Mouse (Mus musculus): Measurements from ENCODE around the gene Pex7. TPM values are rescaled to one million over a fixed set of nuclear protein-coding genes. Genes with fewer than 3 reads are reported as not detected.

Pex7 gene
- polyA plus RNA-seq (2012; rRNA removed), result 24.9 and 36.7 TPM in 2 replicates

DNA sequence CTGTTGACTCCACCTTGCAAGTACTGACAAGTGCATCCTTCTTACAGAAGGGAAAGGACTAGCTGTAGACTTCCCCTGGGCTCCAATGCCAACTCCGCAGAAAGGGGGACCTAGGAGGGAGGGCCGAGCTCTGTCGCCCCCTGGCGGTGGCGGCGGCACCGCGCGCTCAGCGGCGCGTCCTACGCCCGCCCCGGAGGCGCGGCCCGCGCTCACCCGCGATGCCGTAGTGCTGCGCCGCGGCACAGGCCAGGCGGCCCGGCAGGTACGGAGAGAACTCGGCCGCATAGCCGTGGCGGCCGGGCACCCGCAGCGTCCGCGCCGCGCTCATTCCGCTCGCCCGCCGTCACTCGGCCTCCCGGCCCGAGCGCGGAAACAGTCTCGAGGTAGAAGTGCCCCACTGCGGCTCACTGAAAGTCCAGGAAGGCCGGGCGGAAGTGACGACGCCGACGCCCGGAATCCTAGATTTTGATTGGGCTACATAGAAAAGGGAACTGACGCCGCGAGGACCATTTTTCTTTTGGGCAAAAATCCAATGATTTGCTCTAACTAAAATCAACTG lies at the start of gene Pex7:
Gene Pex7 (minus strand): TSS at position 444 of the 559 bp plus-strand sequence.
- peak; percentile 55; the same call in 1 of the 2 replicates for TF ChIP-seq POLR2A (IDR thresholded peaks at IDR 0.05; ENCODE audit: borderline replicate concordance, extremely low read depth, low read depth, low read length)
- peak; percentile 72 for TF ChIP-seq CTCF (IDR thresholded peaks at IDR 0.05; ENCODE audit: insufficient read depth, low read length)

GRCm38 (mm10) chr10:19956745-19957144 lies 49.3 kb upstream of the Pex7 start:
- Histone ChIP-seq H3K4me1 (ENCODE audit: control insufficient read depth, insufficient read depth, low read length) (peaks cover 15% of the 10 kb centered on the region), H3K4me3 (replicated peaks; ENCODE audit: extremely low read depth, low read depth, low read length) (no peak overlapping the region)
- 29% methylated on average over 6 of the region's 6 CpGs for WGBS
- peak; percentile 67 for DNase-seq
- no peak for TF ChIP-seq POLR2A (IDR thresholded peaks at IDR 0.05; ENCODE audit: borderline replicate concordance, extremely low read depth, low read depth, low read length)
- no peak for TF ChIP-seq CTCF (IDR thresholded peaks at IDR 0.05; ENCODE audit: insufficient read depth, low read length)

More for the DNA sequence above, at the start of gene Pex7:
- under 1% methylated on average over 60 of the region's 60 CpGs for WGBS
- H3K4me1 ChIP-seq (ENCODE audit: control insufficient read depth, insufficient read depth, low read length), result no peaks in the 10 kb centered on the region; the same call in 1 of the 2 replicates
- peak; percentile 94 for DNase-seq
- H3K4me3 ChIP-seq (replicated peaks; ENCODE audit: extremely low read depth, low read depth, low read length), result peak within 1 kb of the TSS; percentile 90

GRCm38 (mm10) chr10:19955817-19956216 lies 48.3 kb upstream of the Pex7 start:
- DNase-seq, result no peak
- 63% methylated on average over 6 of the region's 6 CpGs for WGBS
- Histone ChIP-seq H3K4me1 (ENCODE audit: control insufficient read depth, insufficient read depth, low read length) (peaks cover 15% of the 10 kb centered on the region), H3K4me3 (replicated peaks; ENCODE audit: extremely low read depth, low read depth, low read length) (no peak overlapping the region)
- TF ChIP-seq POLR2A (IDR thresholded peaks at IDR 0.05; ENCODE audit: borderline replicate concordance, extremely low read depth, low read depth, low read length) (no peak), CTCF (IDR thresholded peaks at IDR 0.05; ENCODE audit: insufficient read depth, low read length) (no peak)

DNA sequence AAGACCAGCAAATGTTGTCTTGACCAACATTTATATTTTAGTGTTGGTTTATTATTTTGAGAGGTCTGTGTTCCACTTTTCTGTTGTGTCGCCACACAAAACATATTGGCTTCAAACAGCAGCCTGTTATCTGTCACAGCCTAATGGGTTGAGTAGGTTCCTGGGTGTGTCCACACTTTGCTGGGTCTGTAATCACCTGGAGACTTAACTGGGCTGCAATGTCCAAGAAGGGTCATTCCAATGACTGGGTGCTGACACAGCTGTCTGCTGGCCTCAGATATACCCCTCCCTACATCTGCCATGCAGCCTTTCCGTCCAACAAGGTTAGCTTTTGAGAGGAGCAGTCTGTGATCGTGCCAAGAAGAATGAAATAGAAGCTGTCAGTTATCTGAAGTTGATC lies 47.1 kb upstream of the Pex7 start:
- no peak for DNase-seq
- TF ChIP-seq CTCF (IDR thresholded peaks at IDR 0.05; ENCODE audit: insufficient read depth, low read length), result no peak
- no peak for TF ChIP-seq POLR2A (IDR thresholded peaks at IDR 0.05; ENCODE audit: borderline replicate concordance, extremely low read depth, low read depth, low read length)
- WGBS, result 52% methylated on average over 3 of the region's 3 CpGs
- peaks cover 15% of the 10 kb centered on the region for H3K4me1 ChIP-seq (ENCODE audit: control insufficient read depth, insufficient read depth, low read length)
- H3K4me3 ChIP-seq (replicated peaks; ENCODE audit: extremely low read depth, low read depth, low read length), result no peak overlapping the region

DNA sequence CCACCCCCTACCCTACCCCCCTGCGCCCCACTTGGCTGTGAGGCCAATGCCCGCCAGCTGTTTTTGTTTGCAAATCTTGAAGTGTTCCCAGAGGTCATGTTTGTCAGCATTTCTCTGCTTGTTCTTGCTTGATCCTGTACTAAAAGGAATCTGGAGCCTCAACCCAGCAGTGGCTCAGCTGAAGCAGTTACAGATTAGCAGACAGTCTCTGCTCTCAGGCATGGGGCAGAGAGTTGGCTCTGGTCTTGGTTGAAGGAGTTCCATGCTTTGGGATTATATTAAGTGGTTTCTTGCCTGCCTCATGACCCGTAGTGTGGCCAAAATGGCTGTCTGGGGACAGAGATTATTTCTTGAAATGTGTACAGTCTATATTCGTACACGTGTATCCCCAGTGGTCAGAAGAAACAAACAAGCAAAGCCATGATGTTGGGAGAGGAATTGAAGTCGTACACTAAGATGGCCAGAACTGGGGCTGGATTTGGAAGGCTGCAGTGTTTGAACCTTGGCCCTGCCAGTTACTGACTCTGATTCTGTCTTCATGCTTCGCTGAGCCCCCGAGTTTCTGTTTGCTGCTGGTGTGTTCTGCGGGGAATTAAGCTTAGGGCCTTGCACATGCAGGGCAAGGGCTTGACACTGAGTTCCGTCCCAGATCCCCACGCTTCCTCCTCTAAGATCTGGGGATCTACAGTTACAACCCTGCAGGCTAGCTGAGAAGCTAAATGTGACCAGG lies 45.7 kb upstream of the Pex7 start:
- no peak for DNase-seq
- H3K4me3 ChIP-seq (replicated peaks; ENCODE audit: extremely low read depth, low read depth, low read length), result no peak overlapping the region
- peaks cover 15% of the 10 kb centered on the region for H3K4me1 ChIP-seq (ENCODE audit: control insufficient read depth, insufficient read depth, low read length)
- 75% methylated on average over 11 of the region's 11 CpGs for WGBS
- TF ChIP-seq CTCF (IDR thresholded peaks at IDR 0.05; ENCODE audit: insufficient read depth, low read length) (no peak), POLR2A (IDR thresholded peaks at IDR 0.05; ENCODE audit: borderline replicate concordance, extremely low read depth, low read depth, low read length) (no peak)

DNA sequence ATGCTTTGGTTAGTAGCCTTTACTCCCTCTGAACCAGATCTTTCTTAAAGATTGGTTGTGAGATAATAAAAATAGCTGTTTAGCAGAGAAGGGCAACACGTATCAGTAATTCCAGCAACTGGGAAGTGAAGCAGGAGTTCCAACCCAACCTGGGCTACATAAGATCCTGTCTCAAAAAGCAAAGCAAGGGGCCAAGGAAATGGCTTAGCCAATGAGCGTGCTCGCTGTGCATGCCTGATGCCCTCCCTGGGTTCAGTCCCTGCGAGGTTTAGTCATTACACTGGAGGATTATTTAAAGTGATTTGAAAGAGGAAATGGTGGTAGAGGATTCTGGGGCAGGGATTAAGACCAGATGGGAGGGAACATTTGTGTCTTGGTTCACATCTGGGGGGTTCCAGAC lies 41.6 kb upstream of the Pex7 start:
- DNase-seq, result no peak
- H3K4me1 ChIP-seq (ENCODE audit: control insufficient read depth, insufficient read depth, low read length), result peaks cover 3% of the 10 kb centered on the region; the same call in 1 of the 2 replicates
- no peak for TF ChIP-seq CTCF (IDR thresholded peaks at IDR 0.05; ENCODE audit: insufficient read depth, low read length)
- TF ChIP-seq POLR2A (IDR thresholded peaks at IDR 0.05; ENCODE audit: borderline replicate concordance, extremely low read depth, low read depth, low read length), result no peak
- H3K4me3 ChIP-seq (replicated peaks; ENCODE audit: extremely low read depth, low read depth, low read length), result no peak overlapping the region
- 89% methylated on average over 4 of the region's 4 CpGs for WGBS

- no peak for TF ChIP-seq POLR2A (IDR thresholded peaks at IDR 0.05; ENCODE audit: borderline replicate concordance, extremely low read depth, low read depth, low read length)
- no peak for TF ChIP-seq CTCF (IDR thresholded peaks at IDR 0.05; ENCODE audit: insufficient read depth, low read length)
- no peak for DNase-seq
- Histone ChIP-seq H3K4me3 (replicated peaks; ENCODE audit: extremely low read depth, low read depth, low read length) (no peak overlapping the region), H3K4me1 (ENCODE audit: control insufficient read depth, insufficient read depth, low read length) (peaks cover under 1% of the 10 kb centered on the region; the same call in 1 of the 2 replicates)
- WGBS, result 86% methylated on average over 11 of the region's 11 CpGs
Observed at GRCm38 (mm10) chr10:19948381-19948780, 40.9 kb upstream of the Pex7 start.

GRCm38 (mm10) chr10:19947901-19948300 lies 40.4 kb upstream of the Pex7 start:
- TF ChIP-seq CTCF (IDR thresholded peaks at IDR 0.05; ENCODE audit: insufficient read depth, low read length), result no peak
- TF ChIP-seq POLR2A (IDR thresholded peaks at IDR 0.05; ENCODE audit: borderline replicate concordance, extremely low read depth, low read depth, low read length), result no peak
- 93% methylated on average over 5 of the region's 5 CpGs for WGBS
- DNase-seq, result no peak
- Histone ChIP-seq H3K4me3 (replicated peaks; ENCODE audit: extremely low read depth, low read depth, low read length) (no peak overlapping the region), H3K4me1 (ENCODE audit: control insufficient read depth, insufficient read depth, low read length) (no peaks in the 10 kb centered on the region; the same call in 1 of the 2 replicates)

- TF ChIP-seq POLR2A (IDR thresholded peaks at IDR 0.05; ENCODE audit: borderline replicate concordance, extremely low read depth, low read depth, low read length) (no peak), CTCF (IDR thresholded peaks at IDR 0.05; ENCODE audit: insufficient read depth, low read length) (no peak)
- WGBS, result 89% methylated on average over 10 of the region's 10 CpGs
- no peak for DNase-seq
- no peak overlapping the region for H3K4me3 ChIP-seq (replicated peaks; ENCODE audit: extremely low read depth, low read depth, low read length)
- H3K4me1 ChIP-seq (ENCODE audit: control insufficient read depth, insufficient read depth, low read length), result no peaks in the 10 kb centered on the region; the same call in 1 of the 2 replicates
Observed at GRCm38 (mm10) chr10:19947441-19947840, 40.0 kb upstream of the Pex7 start.
